Mouse (Mus musculus): ENCODE measurements at regions not wholly inside any gene's neighbourhood (a gene's known extent, or its start where the extent isn't known, plus 50 kb on each side); places are given as distances from the start of the nearest gene placed in this dataset.
"Not testable (repeated sequence)": the region's sequence is repeated elsewhere in the genome, so short reads cannot be mapped to it uniquely, and the experiment has no call there.

DNA sequence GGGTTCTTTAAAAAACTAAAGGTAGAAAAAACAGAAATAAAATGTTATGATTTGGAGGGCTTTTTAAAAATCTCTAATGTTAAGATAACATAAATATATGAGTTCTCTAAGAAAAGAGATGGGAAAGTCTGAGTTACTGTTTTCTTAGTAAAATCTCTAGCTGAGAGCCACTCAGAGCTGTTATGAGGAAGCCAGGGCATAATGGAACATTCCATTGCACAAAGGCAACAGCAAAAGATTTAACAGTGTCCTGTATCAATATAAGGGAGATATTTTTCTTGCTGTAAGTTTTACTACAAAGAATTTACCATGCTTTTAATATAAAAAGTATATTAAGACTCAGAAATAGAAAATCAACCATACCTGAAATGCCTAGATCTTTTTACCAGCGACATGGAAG lies 82.9 kb upstream of the Rfc3 start:
- peak; percentile 59 for ATAC-seq

GRCm38 (mm10) chr5:151725619-151726018 lies 74.6 kb upstream of the Rfc3 start:
- no peak for ATAC-seq

- not testable (repeated sequence) for ATAC-seq
Observed at GRCm38 (mm10) chr5:151724403-151724802, 73.4 kb upstream of the Rfc3 start.

- ATAC-seq, result no peak
Observed at GRCm38 (mm10) chr5:151722458-151722857, 71.4 kb upstream of the Rfc3 start.

GRCm38 (mm10) chr5:151719757-151720156 lies 68.7 kb upstream of the Rfc3 start:
- ATAC-seq, result not testable (repeated sequence)

DNA sequence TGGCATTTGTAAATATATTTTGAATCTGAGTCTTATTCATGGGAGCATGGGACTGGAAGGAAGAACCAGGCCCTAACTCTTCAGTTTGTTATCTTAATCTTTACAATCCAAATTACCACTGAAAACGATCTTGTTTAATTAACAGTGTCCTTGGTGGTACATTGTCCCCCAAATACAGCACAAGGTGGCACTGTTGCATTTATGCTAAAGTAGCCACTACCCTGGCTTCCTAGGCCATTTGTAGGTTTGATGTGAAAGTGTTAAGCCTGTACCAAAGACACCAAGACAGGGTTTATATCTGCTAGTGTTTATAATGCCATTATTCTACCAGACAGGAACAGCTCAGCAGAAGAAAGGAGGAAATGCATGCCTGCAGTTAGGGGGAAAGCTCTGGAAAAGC lies 66.9 kb upstream of the Rfc3 start:
- no peak for ATAC-seq

DNA sequence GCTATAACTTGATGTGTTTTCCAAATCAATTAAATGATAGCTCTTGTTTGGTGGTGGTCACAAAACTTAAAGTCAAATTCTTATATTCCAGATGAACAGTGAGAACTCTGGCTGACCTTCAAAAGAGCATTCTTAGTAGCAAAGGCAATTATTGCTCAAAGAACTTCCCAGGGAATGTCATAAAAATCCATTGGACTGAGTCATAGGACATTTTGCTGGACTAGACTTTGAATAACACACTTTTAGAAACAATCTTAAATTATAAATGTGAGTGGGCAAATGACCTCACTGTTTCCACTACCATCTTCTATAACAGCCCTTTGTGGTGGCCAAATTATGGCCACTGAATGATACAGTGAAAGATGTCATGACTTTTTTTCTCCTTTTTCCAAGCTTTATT lies 54.2 kb upstream of the Rfc3 start:
- ATAC-seq, result no peak

GRCm38 (mm10) chr5:151704049-151704448 lies 53.0 kb upstream of the Rfc3 start:
- no peak for ATAC-seq
